Mouse (Mus musculus) myocyte (in vitro differentiated cells): ENCODE results near the gene Tie1. TPM values are rescaled to one million over a fixed set of nuclear protein-coding genes. Genes with fewer than 3 reads are reported as not detected.
A peak's percentile ranks its signal among the peaks of the same experiment; 100 is the strongest.

Experiments
- H3K27me3 ChIP-seq: one replicate; pipeline ENCODE4 v1.6.1; 2011; ENCODE audit not compliant: control insufficient read depth, insufficient read depth, insufficient read length
- H3K36me3 ChIP-seq: one replicate; pipeline ENCODE4 v1.6.1; 2011; ENCODE audit not compliant: control insufficient read depth, insufficient read depth
- H3K4me2 ChIP-seq: one replicate; pipeline ENCODE4 v1.6.1; 2011; ENCODE audit warnings: low read depth, control low read depth
- H3K4me3 ChIP-seq: one replicate; pipeline ENCODE4 v1.5.1; 2011; ENCODE audit warnings: mild to moderate bottlenecking, control low read depth, moderate library complexity
- H3K79me2 ChIP-seq: one replicate; pipeline ENCODE4 v1.6.1; 2011; ENCODE audit not compliant: control insufficient read depth, insufficient read depth
- H3ac ChIP-seq: one replicate; pipeline ENCODE4 v1.6.1; 2011; ENCODE audit not compliant: control insufficient read depth, insufficient read length
- CEBPB ChIP-seq: IDR thresholded peaks from 2 replicates; pipeline ENCODE4 v1.6.1; 2011; ENCODE audit warnings: mild to moderate bottlenecking, moderate library complexity; ENCODE audit not compliant: poor library complexity, insufficient read depth, severe bottlenecking
- E2F4 ChIP-seq: IDR thresholded peaks from one replicate; pipeline ENCODE4 v1.6.1; 2011; ENCODE audit warnings: mild to moderate bottlenecking, control low read depth, moderate library complexity; ENCODE audit not compliant: insufficient read depth
- MAX ChIP-seq: IDR thresholded peaks from one replicate; pipeline ENCODE4 v1.6.1; 2011; ENCODE audit warnings: low read depth, mild to moderate bottlenecking, control low read depth
- MYOD1 ChIP-seq, 3 experiments: IDR thresholded peaks; one replicate each; pipeline ENCODE4 v1.6.1; 2011; ENCODE audit warnings: control low read depth in 2 of 3, low read depth in 2 of 3, mild to moderate bottlenecking in 2 of 3, moderate library complexity in 1 of 3; ENCODE audit not compliant: insufficient read length in 2 of 3, control insufficient read depth in 1 of 3
- MYOG ChIP-seq, 3 experiments: IDR thresholded peaks; one replicate each; pipeline ENCODE4 v1.6.1; 2011; ENCODE audit warnings: control low read depth in 2 of 3, low read depth in 2 of 3, mild to moderate bottlenecking in 2 of 3; ENCODE audit not compliant: insufficient read length in 2 of 3, control insufficient read depth in 1 of 3, insufficient read depth in 1 of 3
- POLR2A ChIP-seq: IDR thresholded peaks from one replicate; pipeline ENCODE4 v1.6.1; 2011; ENCODE audit warnings: low read depth, mild to moderate bottlenecking, control low read depth, moderate library complexity; ENCODE audit not compliant: insufficient read length
- POLR2AphosphoS2 ChIP-seq: IDR thresholded peaks from one replicate; pipeline ENCODE4 v1.6.1; 2011; ENCODE audit warnings: low read depth, control low read depth; ENCODE audit not compliant: insufficient read length
- REST ChIP-seq: IDR thresholded peaks from one replicate; pipeline ENCODE4 v1.6.1; 2011; ENCODE audit warnings: mild to moderate bottlenecking, control low read depth, moderate library complexity; ENCODE audit not compliant: insufficient read depth, insufficient read length
- SRF ChIP-seq: IDR thresholded peaks from one replicate; pipeline ENCODE4 v1.6.1; 2011; ENCODE audit warnings: low read depth; ENCODE audit not compliant: control insufficient read depth, insufficient read length
- TCF12 ChIP-seq: IDR thresholded peaks from one replicate; pipeline ENCODE4 v1.6.1; 2011; ENCODE audit warnings: mild to moderate bottlenecking, control low read depth; ENCODE audit not compliant: poor library complexity, insufficient read depth, severe bottlenecking
- TCF3 ChIP-seq: IDR thresholded peaks from one replicate; pipeline ENCODE4 v1.6.1; 2011; ENCODE audit warnings: low read depth, control low read depth; ENCODE audit not compliant: insufficient read length
- USF1 ChIP-seq: IDR thresholded peaks from one replicate; pipeline ENCODE4 v1.6.1; 2011; ENCODE audit warnings: low read depth, mild to moderate bottlenecking, control low read depth, moderate library complexity
- polyA plus RNA-seq: library from polyadenylated mRNA; unstranded; fragments of >200 nt; fragmentation: generic; extraction: Trizol; gene quantifications from one replicate; pipeline ENCODE4 v1.2.1, GENCODE M21; 2012; ENCODE audit warnings: missing spikeins

Tie1 gene
- polyA plus RNA-seq, 1 experiment, result not detected

- no peaks in the 10 kb centered on the region for H3K79me2 ChIP-seq
- no peak overlapping the region for H3K4me2 ChIP-seq
- no peak overlapping the region for H3ac ChIP-seq
- TF ChIP-seq POLR2A, result no peak
- no peak for TF ChIP-seq MYOG (IDR thresholded peaks at IDR 0.05; ENCODE audit: control insufficient read depth in 1 of 3, insufficient read depth in 1 of 3, insufficient read length in 2 of 3, low read depth in 2 of 3)
- TF ChIP-seq MYOD1 (IDR thresholded peaks at IDR 0.05; ENCODE audit: control insufficient read depth in 1 of 3, insufficient read length in 2 of 3, low read depth in 2 of 3), result no peak
- no peak for TF ChIP-seq TCF12
- TF ChIP-seq MAX, result no peak
- no peak for TF ChIP-seq USF1
- no peak for TF ChIP-seq E2F4
- no peak for TF ChIP-seq CEBPB
- no peak for TF ChIP-seq SRF
- H3K36me3 ChIP-seq, result no peaks in the 10 kb centered on the region
- H3K4me3 ChIP-seq, result no peak overlapping the region
- peaks cover 60% of the 10 kb centered on the region for H3K27me3 ChIP-seq
Observed at GRCm38 (mm10) chr4:118525779-118526178, 35.9 kb upstream of the Tie1 start.

- Histone ChIP-seq H3ac (no peak overlapping the region), H3K27me3 (peaks cover 61% of the 10 kb centered on the region), H3K79me2 (no peaks in the 10 kb centered on the region), H3K36me3 (no peaks in the 10 kb centered on the region), H3K4me3 (no peak overlapping the region), H3K4me2 (no peak overlapping the region)
- TF ChIP-seq TCF3, result no peak
- TF ChIP-seq USF1, result no peak
- TF ChIP-seq CEBPB, result no peak
- TF ChIP-seq SRF, result no peak
- TF ChIP-seq MYOG (IDR thresholded peaks at IDR 0.05; ENCODE audit: control insufficient read depth in 1 of 3, insufficient read depth in 1 of 3, insufficient read length in 2 of 3, low read depth in 2 of 3), result no peak
- no peak for TF ChIP-seq POLR2A
- no peak for TF ChIP-seq E2F4
- no peak for TF ChIP-seq TCF12
- no peak for TF ChIP-seq POLR2AphosphoS2
- TF ChIP-seq REST, result no peak
- TF ChIP-seq MAX, result no peak
- TF ChIP-seq MYOD1 (IDR thresholded peaks at IDR 0.05; ENCODE audit: control insufficient read depth in 1 of 3, insufficient read length in 2 of 3, low read depth in 2 of 3), result no peak
Observed at GRCm38 (mm10) chr4:118523976-118524375, 34.1 kb upstream of the Tie1 start.

- H3K27me3 ChIP-seq, result peaks cover 61% of the 10 kb centered on the region
- no peak for TF ChIP-seq SRF
- no peak for TF ChIP-seq POLR2AphosphoS2
- TF ChIP-seq MYOD1 (IDR thresholded peaks at IDR 0.05; ENCODE audit: control insufficient read depth in 1 of 3, insufficient read length in 2 of 3, low read depth in 2 of 3), result peak in 2 of 3 experiments; percentile 24 to 72
- no peak for TF ChIP-seq MAX
- TF ChIP-seq POLR2A, result no peak
- TF ChIP-seq USF1, result no peak
- TF ChIP-seq MYOG (IDR thresholded peaks at IDR 0.05; ENCODE audit: control insufficient read depth in 1 of 3, insufficient read depth in 1 of 3, insufficient read length in 2 of 3, low read depth in 2 of 3), result peak in 2 of 3 experiments; percentile 6 to 59
Observed at GRCm38 (mm10) chr4:118522248-118522647, 32.4 kb upstream of the Tie1 start.

GRCm38 (mm10) chr4:118518208-118518607 lies 28.3 kb upstream of the Tie1 start:
- no peak overlapping the region for H3ac ChIP-seq
- H3K4me2 ChIP-seq, result no peak overlapping the region
- H3K79me2 ChIP-seq, result no peaks in the 10 kb centered on the region
- H3K4me3 ChIP-seq, result no peak overlapping the region
- no peak for TF ChIP-seq TCF12
- no peak for TF ChIP-seq CEBPB
- TF ChIP-seq MYOG (IDR thresholded peaks at IDR 0.05; ENCODE audit: control insufficient read depth in 1 of 3, insufficient read depth in 1 of 3, insufficient read length in 2 of 3, low read depth in 2 of 3), result no peak
- TF ChIP-seq POLR2AphosphoS2, result no peak
- TF ChIP-seq USF1, result no peak
- TF ChIP-seq MYOD1 (IDR thresholded peaks at IDR 0.05; ENCODE audit: control insufficient read depth in 1 of 3, insufficient read length in 2 of 3, low read depth in 2 of 3), result no peak
- no peak for TF ChIP-seq TCF3
- no peak for TF ChIP-seq POLR2A
- TF ChIP-seq E2F4, result no peak
- no peak for TF ChIP-seq SRF
- no peak for TF ChIP-seq REST
- TF ChIP-seq MAX, result no peak
- H3K27me3 ChIP-seq, result peaks cover 56% of the 10 kb centered on the region
- no peaks in the 10 kb centered on the region for H3K36me3 ChIP-seq

More at GRCm38 (mm10) chr4:118522248-118522647, 32.4 kb upstream of the Tie1 start:
- Histone ChIP-seq H3ac (no peak overlapping the region), H3K4me2 (no peak overlapping the region), H3K36me3 (no peaks in the 10 kb centered on the region), H3K79me2 (no peaks in the 10 kb centered on the region), H3K4me3 (no peak overlapping the region)

GRCm38 (mm10) chr4:118517497-118518146 lies 27.8 kb upstream of the Tie1 start:
- H3K79me2 ChIP-seq, result no peaks in the 10 kb centered on the region
- TF ChIP-seq MAX (no peak), USF1 (no peak), E2F4 (no peak), REST (no peak), TCF3 (no peak)
- H3K27me3 ChIP-seq, result peaks cover 56% of the 10 kb centered on the region
- no peaks in the 10 kb centered on the region for H3K36me3 ChIP-seq
- no peak overlapping the region for H3K4me3 ChIP-seq
- no peak overlapping the region for H3ac ChIP-seq
- H3K4me2 ChIP-seq, result no peak overlapping the region
